Mouse (Mus musculus) frontal cortex, adult 2 months (tissue): Measurements from ENCODE around the gene Fancd2os. TPM values are rescaled to one million over a fixed set of nuclear protein-coding genes. Genes with fewer than 3 reads are reported as not detected.

Experiments
- DNase-seq, 2 experiments: peaks; one replicate each; pipeline ENCODE4 v3.0.0; 2022; ENCODE audit warnings: low spot score in 1 of 2; ENCODE audit errors: extremely low spot score in 1 of 2
- polyA plus RNA-seq: library from polyadenylated mRNA; depleted of rRNA; stranded (reverse); fragments of >200 nt; gene quantifications from 2 replicates; pipeline ENCODE4 v1.2.3, GENCODE M21; 2012; rRNA removed

Gene Fancd2os
- 0.18 TPM in 1 of 2 replicates, not detected in the other for polyA plus RNA-seq

- DNase-seq: no peak
Measured at GRCm38 (mm10) chr6:113600543-113601139, at the start of gene Fancd2os. Gene Fancd2os (minus strand): TSS chr6:113600715.

- DNase-seq: no peak
Measured at GRCm38 (mm10) chr6:113650197-113650640, 49.7 kb upstream of the Fancd2os start.

- DNase-seq: no peak
Measured at GRCm38 (mm10) chr6:113649346-113650196, 49.1 kb upstream of the Fancd2os start.

- no peak for DNase-seq
Measured at GRCm38 (mm10) chr6:113644808-113645207, 44.3 kb upstream of the Fancd2os start.

GRCm38 (mm10) chr6:113643967-113644366 lies 43.5 kb upstream of the Fancd2os start:
- no peak for DNase-seq

GRCm38 (mm10) chr6:113643021-113643420 lies 42.5 kb upstream of the Fancd2os start:
- DNase-seq: no peak

GRCm38 (mm10) chr6:113642605-113643004 lies 42.1 kb upstream of the Fancd2os start:
- no peak for DNase-seq

GRCm38 (mm10) chr6:113639201-113639600 lies 38.7 kb upstream of the Fancd2os start:
- no peak for DNase-seq

- DNase-seq: peak; percentile 85 to 96
Measured at GRCm38 (mm10) chr6:113638302-113639040, 38.0 kb upstream of the Fancd2os start, which contains the start of gene Irak2. Gene Irak2 (plus strand): TSS chr6:113638467.

GRCm38 (mm10) chr6:113632863-113633262 lies 32.3 kb upstream of the Fancd2os start:
- DNase-seq: no peak

- DNase-seq: peak in 1 of 2 experiments; percentile 50
Measured at GRCm38 (mm10) chr6:113630322-113630721, 29.8 kb upstream of the Fancd2os start.

- no peak for DNase-seq
Measured at GRCm38 (mm10) chr6:113624989-113625770, 24.7 kb upstream of the Fancd2os start.

- DNase-seq: peak in 1 of 2 experiments; percentile 86
Measured at GRCm38 (mm10) chr6:113623941-113624751, 23.6 kb upstream of the Fancd2os start, which contains the start of gene Vhl. Gene Vhl (plus strand): TSS chr6:113623959.

GRCm38 (mm10) chr6:113623386-113623785 lies 22.9 kb upstream of the Fancd2os start:
- DNase-seq: no peak

GRCm38 (mm10) chr6:113615489-113615888 lies 15.0 kb upstream of the Fancd2os start:
- DNase-seq: no peak

- no peak for DNase-seq
Measured at GRCm38 (mm10) chr6:113614997-113615396, 14.5 kb upstream of the Fancd2os start.

GRCm38 (mm10) chr6:113614152-113614551 lies 13.6 kb upstream of the Fancd2os start:
- DNase-seq: no peak

- peak; percentile 74 to 79 for DNase-seq
Measured at GRCm38 (mm10) chr6:113612258-113612969, 11.9 kb upstream of the Fancd2os start.

- peak in 1 of 2 experiments; percentile 52 for DNase-seq
Measured at GRCm38 (mm10) chr6:113609293-113609692, 8.8 kb upstream of the Fancd2os start.
